Mouse (Mus musculus): ENCODE data around the gene Uchl3.

The Uchl3 gene

GRCm38 (mm10) chr14:101653581-101654525 lies at the start of gene Uchl3:
Gene Uchl3, plus strand, starts transcription at chr14:101653967.
- DNase-seq (ENCODE audit: low read depth, low spot score), result peak; percentile 90

- DNase-seq (ENCODE audit: low read depth, low spot score), result no peak
Observed at GRCm38 (mm10) chr14:101605843-101606242, 47.9 kb upstream of the Uchl3 start.

GRCm38 (mm10) chr14:101607631-101608518 lies 45.9 kb upstream of the Uchl3 start:
- DNase-seq (ENCODE audit: low read depth, low spot score), result peak; percentile 10

GRCm38 (mm10) chr14:101608519-101609368 lies 45.0 kb upstream of the Uchl3 start, which contains the start of gene Tbc1d4:
Gene Tbc1d4, minus strand, starts transcription at chr14:101609191.
- peak; percentile 45 for DNase-seq (ENCODE audit: low read depth, low spot score)

GRCm38 (mm10) chr14:101610701-101611100 lies 43.1 kb upstream of the Uchl3 start:
- no peak for DNase-seq (ENCODE audit: low read depth, low spot score)

GRCm38 (mm10) chr14:101613206-101613605 lies 40.6 kb upstream of the Uchl3 start:
- DNase-seq (ENCODE audit: low read depth, low spot score), result no peak

GRCm38 (mm10) chr14:101616178-101616577 lies 37.6 kb upstream of the Uchl3 start:
- DNase-seq (ENCODE audit: low read depth, low spot score), result no peak

- DNase-seq (ENCODE audit: low read depth, low spot score), result no peak
Observed at GRCm38 (mm10) chr14:101617680-101618079, 36.1 kb upstream of the Uchl3 start.

- DNase-seq (ENCODE audit: low read depth, low spot score), result no peak
Observed at GRCm38 (mm10) chr14:101630548-101630947, 23.2 kb upstream of the Uchl3 start.

GRCm38 (mm10) chr14:101635765-101636164 lies 18.0 kb upstream of the Uchl3 start:
- DNase-seq (ENCODE audit: low read depth, low spot score), result no peak

- DNase-seq (ENCODE audit: low read depth, low spot score), result no peak
Observed at GRCm38 (mm10) chr14:101637381-101637780, 16.4 kb upstream of the Uchl3 start.

GRCm38 (mm10) chr14:101640153-101640843 lies 13.5 kb upstream of the Uchl3 start, which contains the start of gene Commd6:
Gene Commd6, minus strand, starts transcription at chr14:101640686.
- peak; percentile 91 for DNase-seq (ENCODE audit: low read depth, low spot score)

- DNase-seq (ENCODE audit: low read depth, low spot score), result no peak
Observed at GRCm38 (mm10) chr14:101644948-101645347, 8.8 kb upstream of the Uchl3 start.

- DNase-seq (ENCODE audit: low read depth, low spot score), result no peak
Observed at GRCm38 (mm10) chr14:101650551-101650950, 3.2 kb upstream of the Uchl3 start.

GRCm38 (mm10) chr14:101652571-101652970 lies 1.2 kb upstream of the Uchl3 start:
- no peak for DNase-seq (ENCODE audit: low read depth, low spot score)

- DNase-seq (ENCODE audit: low read depth, low spot score), result no peak
Observed at GRCm38 (mm10) chr14:101654526-101654909, 751 bp downstream of the Uchl3 start.

- peak; percentile 63 for DNase-seq (ENCODE audit: low read depth, low spot score)
Observed at GRCm38 (mm10) chr14:101656307-101656706, 2.5 kb downstream of the Uchl3 start.

- DNase-seq (ENCODE audit: low read depth, low spot score), result no peak
Observed at GRCm38 (mm10) chr14:101661654-101662412, 8.1 kb downstream of the Uchl3 start.

- DNase-seq (ENCODE audit: low read depth, low spot score), result no peak
Observed at GRCm38 (mm10) chr14:101664274-101664673, 10.5 kb downstream of the Uchl3 start.

GRCm38 (mm10) chr14:101666056-101666455 lies 12.3 kb downstream of the Uchl3 start:
- DNase-seq (ENCODE audit: low read depth, low spot score), result no peak
